Mouse (Mus musculus) embryo, embryonic 11.5 days (tissue): ENCODE results near the gene Sv2c.
"Not testable (repeated sequence)": the region's sequence is repeated elsewhere in the genome, so short reads cannot be mapped to it uniquely, and the experiment has no call there.

Experiments used
- DNase-seq: peaks from one replicate; pipeline ENCODE4 v3.0.0-alpha.2; 2012; ENCODE audit warnings: low read depth, low spot score

Gene Sv2c

DNA sequence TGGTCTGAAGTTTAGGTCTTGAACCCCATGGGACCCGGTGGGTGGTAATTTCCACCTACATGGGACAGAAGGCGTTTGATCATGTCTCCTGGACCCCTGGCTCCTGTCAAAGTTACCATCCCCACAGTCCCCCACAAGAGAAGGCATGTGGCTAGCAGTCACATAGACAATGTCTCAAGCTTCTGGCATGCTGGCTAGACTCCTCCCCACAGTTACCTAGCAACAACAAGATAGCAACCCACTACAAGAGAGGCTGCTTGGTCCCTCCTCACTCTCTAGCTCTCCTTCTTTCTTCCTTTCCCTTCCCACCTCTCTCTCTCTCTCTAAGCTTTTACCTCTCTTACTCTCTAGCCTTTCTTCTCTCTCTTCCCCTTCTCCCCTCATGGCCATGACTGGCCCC, 164.3 kb downstream of the Sv2c start:
- not testable (repeated sequence) for DNase-seq

DNA sequence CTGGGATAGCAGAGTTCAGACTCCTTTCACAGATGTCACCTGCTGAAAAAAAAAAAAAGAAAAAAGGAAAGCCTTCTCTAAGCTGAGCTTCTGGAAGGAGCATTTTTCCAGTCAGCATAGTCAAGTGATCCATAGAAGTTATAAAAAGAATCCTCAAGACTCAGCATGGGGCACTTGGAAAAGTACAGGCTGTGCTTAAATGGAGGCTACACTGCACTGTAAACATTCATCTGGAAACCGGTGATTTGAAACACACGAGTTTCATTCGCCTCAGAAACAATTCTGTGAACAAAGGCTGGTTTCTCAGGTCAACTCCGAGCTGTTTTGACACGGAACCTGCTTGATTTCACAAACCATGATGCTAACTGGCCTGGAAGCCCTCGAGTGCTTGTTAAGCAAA, 165.6 kb downstream of the Sv2c start:
- no peak for DNase-seq

DNA sequence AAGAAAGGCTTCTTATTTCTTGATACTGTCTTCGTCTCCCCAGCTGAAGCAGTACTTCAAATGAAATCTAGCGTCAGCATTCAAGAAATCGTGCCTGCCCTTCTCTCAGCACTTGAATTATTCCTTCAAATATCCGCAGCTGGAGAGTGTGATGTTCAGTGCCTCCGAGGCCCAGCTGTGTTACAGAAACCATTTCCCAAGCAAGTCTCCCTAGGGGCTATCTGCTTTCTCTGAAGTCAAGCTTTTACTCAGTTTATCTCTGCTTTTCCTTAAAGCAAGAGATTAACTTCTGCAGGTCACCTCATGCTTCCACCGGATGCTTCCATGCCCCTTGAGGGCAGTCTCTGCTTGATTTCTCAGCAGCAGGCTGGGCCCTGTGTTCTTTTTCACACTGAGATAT, 166.8 kb downstream of the Sv2c start:
- no peak for DNase-seq

GRCm38 (mm10) chr13:95965162-95965561, 167.2 kb downstream of the Sv2c start:
- no peak for DNase-seq

GRCm38 (mm10) chr13:95964226-95964625, 168.2 kb downstream of the Sv2c start:
- no peak for DNase-seq

GRCm38 (mm10) chr13:95963671-95964070, 168.7 kb downstream of the Sv2c start:
- DNase-seq: no peak

DNA sequence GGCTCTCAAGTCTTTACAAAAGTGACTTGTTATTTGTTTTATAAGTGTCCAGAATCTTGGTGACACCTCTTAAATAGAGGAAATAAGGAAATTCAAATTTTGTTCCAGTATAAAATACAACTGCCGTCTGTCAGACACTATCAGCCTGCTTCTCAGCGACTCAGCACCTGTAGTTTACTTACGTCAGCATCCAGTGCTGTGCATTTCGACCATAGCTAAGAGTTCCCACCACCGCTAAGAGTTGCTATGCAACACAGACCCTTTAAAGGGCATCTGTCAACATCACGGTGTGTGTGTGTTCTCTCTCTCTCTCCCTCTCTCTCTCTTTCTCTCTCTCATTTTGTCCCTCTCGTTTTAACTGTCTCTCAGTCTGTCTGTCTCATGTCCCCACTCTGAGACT, 170.5 kb downstream of the Sv2c start:
- DNase-seq: no peak

- no peak for DNase-seq
Observed at GRCm38 (mm10) chr13:95961191-95961791, 171.1 kb downstream of the Sv2c start.

- no peak for DNase-seq
Observed at GRCm38 (mm10) chr13:95960477-95961185, 171.7 kb downstream of the Sv2c start.

- DNase-seq: peak; percentile 40
Observed at GRCm38 (mm10) chr13:95959651-95960476, 172.5 kb downstream of the Sv2c start.

DNA sequence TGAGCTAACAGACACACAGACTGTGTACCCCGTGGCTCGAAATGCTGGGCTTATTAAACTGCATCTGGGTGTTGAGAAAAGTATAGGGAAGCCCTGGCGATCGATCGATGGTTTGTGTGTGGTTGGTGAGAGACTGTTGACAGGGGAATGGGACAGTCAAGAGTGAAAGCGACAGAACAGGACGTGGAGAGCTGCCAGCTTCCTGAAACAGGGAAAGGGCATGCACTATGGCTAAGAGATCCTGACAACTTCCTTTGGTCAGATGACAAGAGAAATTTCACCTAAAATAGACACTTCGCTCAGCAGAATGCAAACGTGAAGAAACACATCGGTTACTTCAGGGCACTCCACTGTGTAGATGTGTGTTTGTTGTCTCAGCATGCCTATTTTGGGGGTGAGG, 175.2 kb downstream of the Sv2c start:
- no peak for DNase-seq

DNA sequence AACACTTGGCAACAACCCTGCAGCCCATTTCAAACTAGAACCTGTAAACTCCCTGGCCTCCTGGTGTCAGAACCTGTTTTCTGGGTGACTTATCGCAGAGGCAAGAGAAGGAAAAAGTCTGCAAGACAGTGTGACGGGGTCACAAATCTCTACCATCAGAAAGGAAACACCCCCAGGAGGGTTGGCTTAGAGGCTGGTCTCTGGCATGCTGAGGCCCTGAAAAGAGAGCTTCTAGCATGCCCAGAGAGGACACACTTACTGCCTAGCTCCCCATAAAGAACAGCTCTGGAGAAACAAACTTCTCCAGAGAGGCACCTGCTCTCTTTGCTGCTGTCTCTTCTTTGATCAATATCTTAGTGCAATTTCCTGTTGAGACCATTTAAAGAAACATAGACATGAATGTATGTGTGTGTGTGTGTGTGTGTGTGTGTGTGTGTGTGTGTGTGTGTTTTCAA, 176.0 kb downstream of the Sv2c start:
- no peak for DNase-seq

- DNase-seq: no peak
Observed at GRCm38 (mm10) chr13:95955204-95955603, 177.2 kb downstream of the Sv2c start.

- no peak for DNase-seq
Observed at GRCm38 (mm10) chr13:95953636-95954035, 178.7 kb downstream of the Sv2c start.

DNA sequence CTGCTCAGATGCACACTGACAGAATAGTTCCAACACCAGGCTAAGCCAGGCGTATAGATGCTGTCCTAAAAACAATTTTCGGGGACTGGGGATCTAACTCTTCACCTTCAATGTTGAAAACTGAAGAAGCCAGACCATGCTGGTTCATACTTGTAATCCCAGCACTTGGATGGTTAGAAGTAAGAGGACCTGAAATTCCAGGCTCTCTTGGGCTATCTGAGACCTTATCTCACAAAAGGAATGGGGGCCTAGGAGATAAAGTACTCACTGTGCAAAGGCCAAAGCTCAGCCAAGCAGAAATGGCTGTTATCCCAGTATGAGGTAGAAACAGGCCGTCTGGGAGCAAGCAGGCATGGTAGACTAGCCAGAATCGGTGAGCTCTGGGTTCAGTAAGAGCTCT, 180.1 kb downstream of the Sv2c start:
- no peak for DNase-seq

GRCm38 (mm10) chr13:95951098-95951894, 181.1 kb downstream of the Sv2c start:
- DNase-seq: no peak

DNA sequence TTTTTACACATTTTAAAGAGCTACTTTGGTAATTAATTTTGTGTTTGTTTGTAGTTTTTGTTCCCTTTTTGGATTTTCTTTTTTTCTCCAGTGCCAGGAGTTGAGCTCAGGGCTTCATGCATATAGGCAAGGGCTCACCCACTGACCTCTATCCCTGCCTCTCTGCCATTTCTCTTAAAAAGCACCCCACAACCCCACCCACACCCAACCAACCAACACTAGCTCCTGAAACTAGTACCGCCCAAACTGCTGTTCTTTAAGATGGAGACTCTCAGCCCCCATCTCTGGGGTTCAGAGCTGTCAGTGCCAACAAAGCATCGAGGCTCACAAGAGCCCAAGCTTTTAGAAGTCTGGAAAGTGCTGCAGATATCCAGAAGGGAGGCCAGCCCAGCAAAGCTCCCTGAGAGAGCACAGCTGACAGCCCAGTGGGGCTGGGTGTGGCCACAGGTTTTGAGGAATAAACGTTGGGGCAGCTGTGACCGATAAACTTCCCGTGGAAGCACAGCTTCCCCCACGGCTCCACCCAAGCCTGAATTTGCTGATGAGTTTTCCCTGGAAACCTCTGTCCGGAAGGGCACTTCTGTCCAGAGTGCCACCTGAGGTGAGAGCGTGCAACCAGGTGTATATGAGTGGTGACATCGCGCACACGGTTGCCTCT, 181.8 kb downstream of the Sv2c start:
- no peak for DNase-seq

DNA sequence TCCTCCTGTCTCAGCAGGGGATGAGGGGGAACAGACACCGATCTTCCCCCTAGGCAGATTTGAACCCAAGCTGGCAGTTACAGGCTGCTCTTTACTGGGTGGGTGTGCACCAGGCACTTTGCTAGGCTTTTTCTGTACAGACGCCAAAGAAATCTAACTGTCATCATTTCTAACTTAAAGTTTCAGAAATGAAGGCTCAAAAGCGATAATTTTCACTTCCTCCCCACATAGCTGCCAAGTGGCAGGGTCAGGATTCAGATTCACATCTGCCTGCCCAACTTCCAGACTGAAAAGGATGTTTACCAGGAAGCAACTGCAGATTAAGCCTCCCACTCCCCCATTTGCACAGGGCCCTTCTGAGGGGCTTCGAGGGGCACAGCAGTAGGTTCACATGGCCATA, 183.0 kb downstream of the Sv2c start:
- DNase-seq: no peak

DNA sequence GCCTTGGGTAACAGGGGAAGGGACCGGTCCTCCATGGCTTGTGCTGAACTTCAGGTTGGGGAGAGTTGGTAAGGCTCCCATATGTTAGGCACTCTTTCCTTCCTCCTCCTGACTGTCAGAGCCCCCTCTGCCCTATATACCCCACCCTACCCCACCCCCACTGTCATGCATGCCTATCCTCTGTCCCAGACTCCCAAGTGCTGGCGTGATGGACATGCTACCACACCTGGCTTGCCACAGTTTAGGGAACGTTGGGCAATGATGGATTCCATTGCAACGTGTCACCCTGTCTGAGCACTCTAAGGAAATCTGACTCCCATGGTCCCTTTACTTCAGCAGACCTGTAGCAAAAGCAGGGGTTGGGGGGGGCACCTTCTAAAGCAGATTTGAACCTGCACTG, 183.6 kb downstream of the Sv2c start:
- DNase-seq: no peak

DNA sequence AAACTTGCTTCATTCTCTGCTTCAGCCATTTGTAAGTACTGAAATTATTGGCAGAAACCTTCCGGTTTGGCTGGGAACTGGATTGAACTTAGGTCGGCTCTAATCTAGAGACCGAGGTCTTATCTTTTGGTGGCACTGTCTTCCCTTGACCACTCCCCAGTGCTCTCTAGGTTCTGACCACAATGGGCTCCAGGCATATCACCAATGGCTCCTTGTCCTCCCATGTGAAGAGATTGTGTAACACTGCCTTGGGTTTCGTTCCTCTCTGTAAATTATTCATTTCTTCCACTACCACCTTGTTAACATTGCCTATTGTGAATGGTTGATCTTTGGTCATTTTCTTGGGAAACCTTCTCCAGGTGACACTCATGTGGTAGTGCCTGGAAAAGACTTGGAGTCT, 184.0 kb downstream of the Sv2c start:
- no peak for DNase-seq

DNA sequence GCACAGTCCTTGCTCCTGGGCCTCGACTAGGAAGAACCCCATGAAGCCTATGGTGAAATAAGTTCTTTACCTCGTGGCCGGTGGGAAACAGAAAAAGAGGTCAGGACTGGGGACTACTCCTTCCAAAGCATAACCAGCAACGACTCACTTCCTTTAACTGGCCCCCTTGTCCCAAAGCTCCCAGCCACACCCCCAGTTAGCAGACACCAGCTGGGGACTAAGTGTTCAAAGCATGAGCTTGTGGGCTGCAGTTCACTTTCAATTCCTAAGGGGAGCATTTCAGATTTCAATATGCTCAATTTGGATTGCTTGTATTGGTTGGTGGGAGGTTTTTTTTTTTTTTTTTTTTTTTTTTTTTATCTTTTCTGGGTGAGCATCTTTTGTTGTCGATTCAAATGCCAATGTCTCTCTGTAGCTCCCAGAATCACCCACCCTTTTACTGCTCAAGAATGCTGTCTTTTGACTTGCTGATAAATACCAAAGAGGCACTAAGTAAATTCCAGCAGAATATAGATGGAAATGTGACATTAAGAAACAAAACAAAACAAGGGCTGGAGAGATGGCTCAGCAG, 186.4 kb downstream of the Sv2c start:
- no peak for DNase-seq
